Mouse (Mus musculus) embryonic facial prominence, embryonic 10.5 days (tissue): Measurements from ENCODE around the gene Ubac2. TPM values are rescaled to one million over a fixed set of nuclear protein-coding genes. Genes with fewer than 3 reads are reported as not detected.

Experiments
- DNase-seq: peaks from one replicate; pipeline ENCODE4 v3.0.0-alpha.2; 2017; ENCODE audit warnings: low spot score
- H3K27ac ChIP-seq: fragments of 300-500 bp; sonication (generic); replicated peaks from 2 replicates; pipeline ENCODE4 v1.5.1; 2016; ENCODE audit warnings: mild to moderate bottlenecking
- H3K27me3 ChIP-seq: fragments of 300-500 bp; sonication (generic); replicated peaks from 2 replicates; pipeline ENCODE4 v1.6.1; 2016; ENCODE audit warnings: low read depth, mild to moderate bottlenecking; ENCODE audit not compliant: poor library complexity, severe bottlenecking
- H3K36me3 ChIP-seq: fragments of 300-500 bp; sonication (generic); replicated peaks from 2 replicates; pipeline ENCODE4 v1.6.1; 2016; ENCODE audit warnings: mild to moderate bottlenecking, moderate library complexity
- H3K4me1 ChIP-seq: fragments of 300-500 bp; sonication (generic); 2 replicates; pipeline ENCODE4 v1.6.1; 2016
- H3K4me3 ChIP-seq: fragments of 300-500 bp; sonication (generic); 2 replicates; pipeline ENCODE4 v1.5.1; 2016; ENCODE audit warnings: mild to moderate bottlenecking, moderate library complexity
- H3K9me3 ChIP-seq: fragments of 300-500 bp; sonication (generic); 2 replicates; pipeline ENCODE4 v1.6.1; 2016; ENCODE audit warnings: mild to moderate bottlenecking
- WGBS: fragments of 180-500 bp; shearing (Covaris S2); methylation state at CpG from one replicate; pipeline ENCODE4 v1.1.7; 2016; 5-methylcytosine and 5-hydroxymethylcytosine counted together
- polyA plus RNA-seq: library from polyadenylated mRNA; unstranded; fragments of >200 nt; fragmentation: Nextera tagmentation; extraction: Ambion mirVana; gene quantifications from 2 replicates; pipeline ENCODE4 v1.2.1, GENCODE M21; 2016

The Ubac2 gene
- polyA plus RNA-seq, 1 experiment from 2014 or later: 70.5 TPM

DNA sequence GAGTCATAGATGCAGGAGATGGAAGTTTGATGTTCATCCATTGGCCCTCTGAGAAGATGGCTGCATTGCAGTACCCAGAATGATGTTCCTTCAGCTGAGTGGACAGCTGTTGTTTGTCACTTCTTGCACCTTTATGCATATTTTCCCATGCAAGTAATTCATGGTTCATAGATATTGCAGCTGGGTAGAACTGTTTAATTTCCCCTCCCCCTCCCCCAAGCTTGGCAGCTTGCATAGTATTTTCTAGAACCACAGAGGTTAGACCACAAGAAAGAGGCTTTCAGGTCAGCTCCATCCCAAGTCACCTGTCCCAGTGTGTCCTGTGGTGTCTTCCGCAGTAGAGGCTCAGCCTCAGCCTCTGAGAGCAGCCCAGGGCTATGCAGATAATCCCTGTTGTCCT lies 92.0 kb downstream of the Ubac2 start:
- no peaks in the 10 kb centered on the region for H3K4me1 ChIP-seq
- DNase-seq: no peak
- 89% methylated on average over 1 of the region's 1 CpGs for WGBS
- H3K36me3 ChIP-seq: peaks cover 15% of the 10 kb centered on the region
- H3K27me3 ChIP-seq: no peaks in the 10 kb centered on the region
- H3K9me3 ChIP-seq: no peaks in the 10 kb centered on the region
- no peak overlapping the region for H3K4me3 ChIP-seq
- H3K27ac ChIP-seq: no peak overlapping the region

DNA sequence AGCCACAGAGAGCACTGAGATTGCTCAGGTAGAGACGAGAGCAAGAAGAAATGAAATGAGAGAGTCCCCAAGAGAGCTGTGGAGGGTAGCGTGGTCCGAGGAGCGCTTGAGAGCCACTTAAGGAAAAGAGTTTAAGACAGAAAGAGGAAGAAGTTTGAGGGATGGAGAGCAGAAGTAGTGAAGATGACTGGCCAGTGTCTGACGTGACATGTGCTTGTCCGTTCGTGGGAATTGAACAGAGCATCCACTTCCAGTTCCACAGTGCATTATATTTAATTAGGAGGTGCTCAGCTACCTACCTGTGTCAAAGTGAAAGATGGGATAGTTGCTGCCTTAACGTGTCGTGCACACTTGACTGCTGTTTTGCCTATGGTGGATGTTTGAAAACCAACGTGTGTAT lies 94.7 kb downstream of the Ubac2 start:
- no peak for DNase-seq
- no peaks in the 10 kb centered on the region for H3K4me1 ChIP-seq
- 94% methylated on average over 10 of the region's 10 CpGs for whole genome bisulfite sequencing

DNA sequence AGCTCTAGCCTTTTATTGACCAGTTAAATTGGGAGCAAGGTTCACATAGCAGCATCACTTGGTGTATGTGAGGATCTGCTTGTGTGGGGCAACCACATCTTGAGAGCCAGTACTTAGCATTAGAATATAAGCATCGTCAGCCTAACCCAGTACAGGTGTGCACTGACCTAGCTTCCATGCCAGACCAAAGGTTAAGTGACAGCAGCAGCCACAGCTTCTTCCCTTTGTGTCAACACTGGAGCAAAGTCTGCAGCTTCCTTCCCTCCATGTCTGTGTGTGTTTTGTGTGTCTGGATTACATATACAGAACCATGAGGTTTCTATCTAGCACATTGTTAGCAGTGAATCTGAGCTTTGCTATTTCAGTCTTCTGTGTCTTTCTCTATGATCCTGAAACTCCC lies 103.1 kb downstream of the Ubac2 start:
- H3K4me3 ChIP-seq: no peak overlapping the region
- no peaks in the 10 kb centered on the region for H3K9me3 ChIP-seq
- H3K27ac ChIP-seq: no peak overlapping the region
- no peaks in the 10 kb centered on the region for H3K36me3 ChIP-seq
- 79% methylated on average over 1 of the region's 1 CpGs for whole genome bisulfite sequencing
- no peak for DNase-seq
- H3K4me1 ChIP-seq: 0 out of 2 replicates have a peak, but pooled peaks cover 4% of the 10 kb centered on the region
- no peaks in the 10 kb centered on the region for H3K27me3 ChIP-seq

More for the DNA sequence above, 94.7 kb downstream of the Ubac2 start:
- no peak overlapping the region for H3K4me3 ChIP-seq
- peaks cover 25% of the 10 kb centered on the region for H3K36me3 ChIP-seq
- no peaks in the 10 kb centered on the region for H3K9me3 ChIP-seq
- H3K27me3 ChIP-seq: no peaks in the 10 kb centered on the region
- H3K27ac ChIP-seq: no peak overlapping the region

DNA sequence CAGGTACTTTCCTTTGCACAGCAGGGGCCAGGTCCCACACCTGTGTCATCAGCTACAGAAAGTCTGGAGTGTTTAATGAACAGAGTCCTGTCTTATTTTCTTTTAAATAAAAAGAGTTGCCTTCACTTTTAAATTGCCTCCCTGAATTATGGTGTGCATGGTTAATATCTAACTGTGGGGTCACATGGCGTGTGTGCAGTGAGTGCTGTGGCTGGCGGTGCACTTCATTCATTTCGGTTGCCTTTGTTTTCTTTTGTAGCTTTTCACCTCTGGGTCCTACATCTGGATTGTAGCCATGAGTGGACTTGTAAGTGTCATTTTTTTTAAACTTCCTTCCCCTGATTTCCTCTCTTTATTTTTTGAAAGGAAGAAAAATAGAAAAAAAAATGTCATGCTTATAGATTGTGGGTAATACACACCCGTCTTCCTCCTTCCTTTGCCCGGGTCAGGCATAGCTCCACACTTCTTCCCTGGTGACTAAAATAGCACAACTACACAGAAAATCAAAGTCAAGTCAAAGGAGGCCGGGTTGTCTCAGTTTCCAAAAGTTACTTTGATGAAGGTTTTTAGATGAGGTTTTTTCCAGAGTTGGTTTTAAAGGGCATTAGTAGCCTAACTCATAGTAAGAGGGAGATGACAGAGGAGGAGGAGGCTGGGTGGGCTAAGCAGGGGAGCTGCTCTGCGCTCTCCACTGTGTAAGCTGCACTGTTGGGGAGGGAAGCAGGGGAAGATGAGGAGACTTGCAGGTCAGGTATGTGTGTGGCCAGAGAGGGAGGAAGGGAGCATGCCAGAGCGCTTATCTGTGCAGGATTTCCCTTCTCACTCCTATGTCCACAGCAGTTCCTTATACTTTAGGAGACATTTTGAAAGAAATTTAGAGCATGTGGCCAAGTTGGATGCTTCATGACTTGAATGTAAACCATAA lies 104.9 kb downstream of the Ubac2 start:
- H3K27ac ChIP-seq: no peak overlapping the region; the same call in 1 of the 2 replicates
- DNase-seq: no peak
- 80% methylated on average over 8 of the region's 8 CpGs for WGBS
- no peak overlapping the region for H3K4me3 ChIP-seq
- H3K9me3 ChIP-seq: no peaks in the 10 kb centered on the region
- peaks cover 7% of the 10 kb centered on the region; the same call in 1 of the 2 replicates for H3K36me3 ChIP-seq
- H3K27me3 ChIP-seq: no peaks in the 10 kb centered on the region
- 0 out of 2 replicates have a peak, but pooled peaks cover 4% of the 10 kb centered on the region for H3K4me1 ChIP-seq

DNA sequence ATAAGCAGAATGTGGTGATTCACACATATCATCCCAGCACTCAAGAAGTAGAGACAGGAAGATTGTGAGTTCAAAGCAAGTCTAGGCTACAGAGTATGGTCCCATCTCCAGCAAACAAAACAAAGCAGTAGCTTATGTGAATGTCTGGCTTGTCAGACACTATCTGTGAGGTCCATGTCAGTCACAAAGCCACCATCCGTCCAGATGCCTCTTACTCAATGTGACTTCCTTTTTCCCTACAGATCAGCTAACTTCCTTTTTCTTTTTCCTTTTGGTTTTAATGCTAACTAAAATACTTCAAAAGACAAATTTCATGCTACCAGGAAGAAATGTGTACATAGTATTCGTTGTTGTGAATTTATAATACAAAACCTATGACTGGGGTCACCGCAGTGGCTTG lies 107.1 kb downstream of the Ubac2 start:
- Histone ChIP-seq H3K4me1 (0 out of 2 replicates have a peak, but pooled peaks cover 4% of the 10 kb centered on the region), H3K9me3 (no peaks in the 10 kb centered on the region), H3K27ac (no peak overlapping the region), H3K36me3 (peaks cover 10% of the 10 kb centered on the region; the same call in 1 of the 2 replicates), H3K4me3 (no peak overlapping the region), H3K27me3 (no peaks in the 10 kb centered on the region)
- WGBS: 82% methylated on average over 3 of the region's 3 CpGs
- DNase-seq: no peak

DNA sequence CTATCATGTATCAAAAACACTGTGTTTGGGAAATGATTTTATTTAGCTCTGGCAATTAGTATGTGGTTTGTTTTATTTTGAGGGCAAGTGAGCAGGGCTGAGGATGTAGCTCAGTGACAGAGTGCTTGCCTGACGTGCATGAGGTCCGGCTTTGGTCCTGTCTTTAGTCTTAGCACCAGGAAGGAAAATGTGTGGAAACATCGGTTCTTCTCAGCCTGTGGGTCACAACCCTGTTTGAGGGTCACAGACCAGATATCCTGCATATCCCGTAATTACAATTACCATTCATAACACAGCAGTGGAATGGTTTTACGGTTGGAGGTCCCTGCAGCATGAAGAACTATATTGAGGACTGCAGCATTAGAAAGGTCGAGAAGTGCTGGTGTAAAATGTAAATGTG lies 107.6 kb downstream of the Ubac2 start:
- Histone ChIP-seq H3K27me3 (no peaks in the 10 kb centered on the region), H3K4me3 (no peak overlapping the region), H3K36me3 (peaks cover 13% of the 10 kb centered on the region), H3K9me3 (no peaks in the 10 kb centered on the region), H3K4me1 (0 out of 2 replicates have a peak, but pooled peaks cover 4% of the 10 kb centered on the region), H3K27ac (no peak overlapping the region)
- WGBS: 84% methylated on average over 6 of the region's 6 CpGs
- DNase-seq: no peak

DNA sequence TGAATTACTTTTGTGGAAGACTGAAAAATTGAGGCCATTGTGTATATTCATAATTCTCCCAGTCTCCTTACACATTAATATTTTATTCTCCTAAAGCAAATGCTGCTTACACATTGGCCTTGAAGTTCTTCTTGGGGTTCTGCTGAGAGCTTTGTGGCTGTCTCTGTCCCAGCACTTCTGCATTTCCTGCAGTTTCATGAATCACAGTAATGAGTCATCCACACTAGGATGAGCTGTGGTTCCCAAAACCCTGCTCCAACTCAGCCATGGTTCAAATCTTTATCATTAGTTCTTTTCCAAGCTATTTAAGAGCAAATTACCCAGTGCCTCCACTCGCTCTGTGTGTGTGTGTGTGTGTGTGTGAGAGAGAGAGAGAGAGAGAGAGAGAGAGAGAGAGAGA lies 108.9 kb downstream of the Ubac2 start:
- no peaks in the 10 kb centered on the region for H3K9me3 ChIP-seq
- WGBS: 80% methylated on average over 1 of the region's 1 CpGs
- no peak overlapping the region for H3K4me3 ChIP-seq
- no peak overlapping the region for H3K27ac ChIP-seq
- peaks cover 15% of the 10 kb centered on the region for H3K36me3 ChIP-seq
- no peaks in the 10 kb centered on the region for H3K27me3 ChIP-seq
- DNase-seq: no peak
- H3K4me1 ChIP-seq: peaks cover 11% of the 10 kb centered on the region

DNA sequence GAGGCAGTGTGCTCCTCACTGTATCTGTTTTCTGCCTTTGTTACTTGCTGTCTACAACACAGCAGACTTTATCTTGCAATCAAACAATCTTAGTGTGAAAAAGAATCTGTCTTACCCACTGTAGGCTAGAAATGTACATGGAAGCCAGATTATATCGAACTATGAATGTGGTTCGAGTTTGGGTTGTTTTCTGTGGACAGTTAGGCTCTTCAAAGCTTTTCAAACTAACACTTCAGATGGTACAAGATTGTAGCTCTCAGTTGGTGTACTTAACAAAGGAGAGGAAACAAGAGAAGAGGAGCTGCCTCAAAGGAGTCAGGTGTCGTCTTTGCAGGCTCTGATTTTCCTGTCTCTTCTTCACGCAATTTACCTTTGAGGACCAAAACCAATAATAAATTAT lies 109.3 kb downstream of the Ubac2 start:
- H3K4me3 ChIP-seq: no peak overlapping the region
- H3K27me3 ChIP-seq: no peaks in the 10 kb centered on the region
- H3K9me3 ChIP-seq: no peaks in the 10 kb centered on the region
- peaks cover 15% of the 10 kb centered on the region for H3K36me3 ChIP-seq
- DNase-seq: no peak
- 84% methylated on average over 4 of the region's 4 CpGs for WGBS
- no peak overlapping the region for H3K27ac ChIP-seq
- peaks cover 13% of the 10 kb centered on the region for H3K4me1 ChIP-seq

DNA sequence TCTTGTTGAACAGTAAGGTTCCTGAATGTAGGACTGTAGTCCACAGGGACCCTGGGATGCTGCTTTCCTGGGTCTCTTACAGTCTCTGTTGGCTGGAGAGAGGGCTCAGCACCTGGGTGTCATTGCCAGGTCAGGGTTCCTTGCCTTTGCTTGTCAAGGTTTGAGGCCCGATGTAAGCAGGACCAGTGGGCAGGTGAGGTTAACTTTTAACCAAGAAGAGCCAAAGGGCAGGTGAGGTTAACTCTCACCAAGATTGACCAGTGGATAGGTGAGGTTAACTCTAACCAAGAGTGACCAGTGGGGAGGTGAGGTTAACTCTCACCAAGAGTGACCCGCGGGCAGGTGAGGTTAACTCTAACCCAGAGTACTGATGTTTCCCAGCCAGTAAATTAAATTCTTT lies 110.9 kb downstream of the Ubac2 start:
- Histone ChIP-seq H3K9me3 (no peaks in the 10 kb centered on the region), H3K27me3 (no peaks in the 10 kb centered on the region), H3K36me3 (peaks cover 23% of the 10 kb centered on the region), H3K4me1 (peaks cover 10% of the 10 kb centered on the region), H3K4me3 (no peak overlapping the region), H3K27ac (no peak overlapping the region)
- 97% methylated on average over 3 of the region's 3 CpGs for WGBS
- no peak for DNase-seq

DNA sequence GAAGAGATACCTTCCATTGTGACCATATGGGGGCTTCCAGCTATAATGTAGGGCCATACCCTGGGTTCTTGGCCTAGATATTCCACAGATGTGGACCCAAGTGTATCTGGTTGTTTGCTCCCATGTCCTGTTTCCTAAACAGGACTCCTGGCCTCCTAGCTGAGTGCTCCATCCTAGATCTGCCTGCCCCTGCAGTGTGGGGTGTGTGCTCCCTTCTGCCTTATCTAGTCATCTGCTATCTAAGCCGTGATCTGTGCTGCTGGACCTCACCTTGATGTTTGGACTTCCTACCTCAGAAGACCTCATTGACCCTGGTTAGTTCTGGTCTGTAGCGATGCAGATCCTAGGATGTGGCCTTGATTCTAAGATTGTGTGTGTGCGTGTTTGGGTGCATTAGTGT lies 111.4 kb downstream of the Ubac2 start:
- peaks cover 9% of the 10 kb centered on the region for H3K4me1 ChIP-seq
- H3K9me3 ChIP-seq: no peaks in the 10 kb centered on the region
- no peak overlapping the region for H3K4me3 ChIP-seq
- peak; percentile 1 for DNase-seq
- no peaks in the 10 kb centered on the region for H3K27me3 ChIP-seq
- 94% methylated on average over 3 of the region's 3 CpGs for WGBS
- no peak overlapping the region for H3K27ac ChIP-seq
- H3K36me3 ChIP-seq: peaks cover 27% of the 10 kb centered on the region

DNA sequence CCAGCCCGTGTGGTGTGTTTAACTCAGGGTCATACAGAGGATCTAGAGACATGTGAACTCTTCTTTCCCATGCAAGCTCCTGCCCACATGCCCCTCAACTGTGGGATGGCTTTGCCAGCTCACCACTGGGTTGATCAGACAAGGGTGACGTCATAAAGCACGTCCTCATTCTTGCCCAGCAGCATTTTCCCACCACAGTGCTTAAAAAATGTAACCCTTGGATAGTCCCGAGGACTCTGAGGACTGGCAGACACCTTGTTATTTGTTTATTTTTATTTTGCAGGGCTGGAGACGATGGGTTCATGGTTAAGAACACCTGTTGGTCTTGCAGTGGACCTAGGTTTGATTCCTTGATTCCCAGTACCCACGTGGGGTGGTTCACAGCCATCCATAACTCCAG lies 112.5 kb downstream of the Ubac2 start:
- no peak for DNase-seq
- WGBS: 89% methylated on average over 6 of the region's 6 CpGs
- Histone ChIP-seq H3K27me3 (no peaks in the 10 kb centered on the region), H3K4me3 (no peak overlapping the region), H3K36me3 (peaks cover 38% of the 10 kb centered on the region), H3K4me1 (peaks cover 9% of the 10 kb centered on the region), H3K27ac (no peak overlapping the region), H3K9me3 (no peaks in the 10 kb centered on the region)

DNA sequence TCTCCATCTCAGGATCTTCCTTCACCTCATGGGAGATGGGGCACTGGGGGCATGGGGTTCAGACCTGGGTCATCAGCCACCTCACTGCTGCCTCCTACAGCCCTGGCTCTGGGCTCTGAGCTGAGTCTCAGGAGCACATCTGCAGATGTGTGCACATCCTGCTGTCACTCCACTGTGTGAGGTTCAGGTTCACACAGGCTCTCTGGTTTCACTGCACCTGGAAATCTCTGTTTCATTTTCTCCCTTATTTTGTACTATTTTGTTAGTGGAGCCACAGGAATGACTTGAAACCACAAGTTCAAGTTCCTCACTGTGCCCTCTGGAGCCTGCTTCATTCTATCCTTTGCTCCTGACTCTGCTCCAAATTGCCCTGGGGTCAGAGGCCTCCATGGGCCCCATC lies 113.5 kb downstream of the Ubac2 start:
- Histone ChIP-seq H3K27me3 (no peaks in the 10 kb centered on the region), H3K27ac (no peak overlapping the region), H3K9me3 (no peaks in the 10 kb centered on the region), H3K4me3 (no peak overlapping the region), H3K36me3 (peaks cover 48% of the 10 kb centered on the region), H3K4me1 (peaks cover 9% of the 10 kb centered on the region)
- no peak for DNase-seq
